Mouse (Mus musculus): ENCODE measurements around the gene Psmb6.

DNA sequence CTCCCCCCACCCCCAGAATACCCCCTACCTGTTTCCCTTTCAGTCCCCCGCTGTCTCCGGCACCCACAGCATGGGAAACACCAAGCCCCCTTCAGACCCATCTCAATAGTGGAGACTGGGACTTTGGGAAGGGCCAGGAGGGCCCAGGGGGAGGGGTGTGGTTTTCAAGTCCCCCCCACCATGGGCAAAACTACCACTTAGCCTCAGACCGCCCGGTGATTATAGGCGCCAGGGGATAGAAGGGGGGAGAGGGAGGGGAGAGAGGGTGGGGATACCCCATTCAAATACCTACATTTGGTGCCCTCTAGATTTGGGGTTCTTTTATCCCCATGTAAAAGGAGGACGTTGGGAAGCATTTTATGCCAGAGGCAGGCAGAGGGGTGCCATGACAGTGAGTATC lies 7.7 kb downstream of the Psmb6 start, which contains the start of gene Gm40193:
- TF ChIP-seq CTCF (IDR thresholded peaks at IDR 0.05; ENCODE audit: low read depth, low read length) = no peak
- no peak for TF ChIP-seq POLR2A (IDR thresholded peaks at IDR 0.05; ENCODE audit: borderline replicate concordance, low read depth, low read length)

Measured in bone marrow macrophage, adult 2 months (primary cell).